Mouse (Mus musculus): ENCODE measurements around the gene Gmds. TPM values are rescaled to one million over a fixed set of nuclear protein-coding genes. Genes with fewer than 3 reads are reported as not detected.

The Gmds gene
- polyA plus RNA-seq, 1 experiment from 2014 or later, result 29.2 TPM

DNA sequence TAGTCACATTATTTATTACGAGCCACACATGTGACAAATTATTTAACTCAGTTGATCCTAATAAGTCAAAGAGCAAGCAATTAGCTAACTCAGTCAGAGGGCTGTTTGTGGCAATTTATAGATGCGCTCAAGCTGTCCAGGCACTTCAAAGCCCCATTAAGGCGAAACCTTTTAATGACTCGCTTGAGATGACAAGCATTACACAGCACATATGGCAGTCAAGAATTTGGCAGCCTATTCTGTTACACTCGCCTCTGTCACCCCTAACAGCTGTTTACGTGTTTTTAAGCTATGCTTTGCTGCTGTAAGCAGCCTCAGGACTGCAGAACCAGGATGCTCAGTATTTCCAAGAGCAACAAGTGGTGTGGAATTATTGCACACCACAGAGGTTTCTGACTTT, 283.2 kb downstream of the Gmds start:
- no peaks in the 10 kb centered on the region for H3K36me3 ChIP-seq (ENCODE audit: insufficient read depth)
- H3K4me2 ChIP-seq, result no peak overlapping the region
- ATAC-seq (ENCODE audit: insufficient read depth) (peak; percentile 99), DNase-seq (peak; percentile 93)
- H3K27ac ChIP-seq (ENCODE audit: low read depth), result no peak overlapping the region
- no peaks in the 10 kb centered on the region for H3K9me3 ChIP-seq (ENCODE audit: low read depth, low read length)
- H3K4me3 ChIP-seq (ENCODE audit: low read depth, low read length), result no peak overlapping the region
- peaks cover 42% of the 10 kb centered on the region for H3K27me3 ChIP-seq (ENCODE audit: insufficient read depth, low read length)
- no peak overlapping the region for H3K9ac ChIP-seq
- no peak for TF ChIP-seq CTCF (IDR thresholded peaks at IDR 0.05; ENCODE audit: low read depth)
- H3K4me1 ChIP-seq (ENCODE audit: insufficient read depth), result no peaks in the 10 kb centered on the region
- WGBS, result 31% methylated on average over 6 of the region's 6 CpGs

DNA sequence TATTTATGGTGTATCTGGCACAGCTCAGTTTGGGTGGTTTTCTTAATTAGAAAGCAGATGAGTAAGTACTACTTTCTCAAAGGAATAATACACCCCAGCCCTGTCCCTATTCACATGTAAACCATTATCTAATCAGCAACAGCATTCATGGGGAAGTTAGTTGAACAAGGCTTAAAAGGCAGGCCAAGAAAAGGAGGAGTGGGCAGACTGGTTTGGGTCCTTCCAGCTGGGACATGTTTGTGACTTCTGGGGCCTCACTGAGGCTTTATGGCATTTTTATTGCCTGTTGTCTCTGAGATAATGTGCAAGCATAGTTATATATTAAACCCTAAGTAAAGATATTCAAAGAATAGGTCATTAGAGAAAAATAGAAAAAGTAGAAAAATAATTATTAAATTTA, 285.0 kb downstream of the Gmds start:
- H3K27me3 ChIP-seq (ENCODE audit: insufficient read depth, low read length), result peaks cover 38% of the 10 kb centered on the region
- H3K4me1 ChIP-seq (ENCODE audit: insufficient read depth), result no peaks in the 10 kb centered on the region
- no peaks in the 10 kb centered on the region for H3K36me3 ChIP-seq (ENCODE audit: insufficient read depth)
- H3K27ac ChIP-seq (ENCODE audit: low read depth), result no peak overlapping the region
- no peak for TF ChIP-seq CTCF (IDR thresholded peaks at IDR 0.05; ENCODE audit: low read depth)
- no peak for ATAC-seq (ENCODE audit: insufficient read depth)
- H3K4me3 ChIP-seq (ENCODE audit: low read depth, low read length), result no peak overlapping the region
- no peak overlapping the region for H3K4me2 ChIP-seq
- H3K9me3 ChIP-seq (ENCODE audit: low read depth, low read length), result no peaks in the 10 kb centered on the region
- peak; percentile 62 for DNase-seq
- H3K9ac ChIP-seq, result no peak overlapping the region

DNA sequence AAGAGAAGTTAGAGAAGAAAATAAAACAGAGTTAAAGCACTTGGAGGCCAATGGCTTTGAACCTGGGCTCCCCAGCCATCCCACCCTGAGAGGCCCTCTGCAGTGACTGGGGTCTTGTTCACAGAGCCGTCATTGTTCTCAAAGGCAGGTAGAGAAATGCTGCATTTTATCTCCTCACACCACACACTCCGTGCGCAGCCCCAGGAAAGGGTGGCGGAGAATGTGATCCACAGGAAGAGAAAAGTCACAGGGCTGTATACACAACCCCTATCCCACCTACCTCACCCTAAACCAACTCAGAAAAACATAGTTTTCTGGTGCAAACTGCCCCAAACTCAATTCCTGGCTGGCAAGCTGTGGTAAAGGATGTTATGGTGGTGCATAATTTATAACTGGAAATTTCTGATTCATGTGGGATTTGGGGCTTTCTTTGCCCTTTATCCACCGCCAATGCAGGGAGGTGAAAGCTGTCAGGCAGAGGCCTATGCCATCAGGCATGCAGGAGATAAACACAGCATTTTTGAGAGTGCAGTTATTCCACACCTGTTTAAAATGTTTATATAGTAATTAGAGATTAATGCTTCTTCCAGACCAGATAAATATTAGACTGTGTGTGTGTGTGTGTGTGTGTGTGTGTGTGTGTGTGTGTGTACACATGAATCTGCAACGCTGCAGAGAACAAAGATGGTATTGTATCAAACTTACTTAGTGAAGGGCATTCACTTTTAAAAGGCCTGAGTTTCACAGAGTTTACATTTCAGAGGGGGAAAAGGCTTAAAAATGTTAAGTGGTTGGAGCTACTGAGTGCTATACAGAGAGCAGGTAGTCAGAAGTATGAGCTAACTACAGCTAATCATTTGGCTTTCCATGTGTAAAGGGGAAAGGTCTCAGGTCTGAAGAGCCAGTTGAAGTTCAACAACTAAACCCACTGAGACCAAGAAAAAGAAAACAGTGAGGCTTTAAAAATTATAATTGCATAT, 290.3 kb downstream of the Gmds start:
- Histone ChIP-seq H3K27me3 (ENCODE audit: insufficient read depth, low read length) (peaks cover 37% of the 10 kb centered on the region), H3K9me3 (ENCODE audit: low read depth, low read length) (no peaks in the 10 kb centered on the region), H3K4me2 (no peak overlapping the region), H3K27ac (ENCODE audit: low read depth) (peak overlapping the region; percentile 80), H3K36me3 (ENCODE audit: insufficient read depth) (no peaks in the 10 kb centered on the region), H3K4me1 (ENCODE audit: insufficient read depth) (peaks cover under 1% of the 10 kb centered on the region; the same call in 1 of the 2 replicates), H3K4me3 (ENCODE audit: low read depth, low read length) (no peak overlapping the region), H3K9ac (no peak overlapping the region)
- ATAC-seq (ENCODE audit: insufficient read depth) (peak; percentile 88), DNase-seq (peak; percentile 53)
- TF ChIP-seq CTCF (IDR thresholded peaks at IDR 0.05; ENCODE audit: low read depth), result no peak
- 37% methylated on average over 6 of the region's 6 CpGs for WGBS

DNA sequence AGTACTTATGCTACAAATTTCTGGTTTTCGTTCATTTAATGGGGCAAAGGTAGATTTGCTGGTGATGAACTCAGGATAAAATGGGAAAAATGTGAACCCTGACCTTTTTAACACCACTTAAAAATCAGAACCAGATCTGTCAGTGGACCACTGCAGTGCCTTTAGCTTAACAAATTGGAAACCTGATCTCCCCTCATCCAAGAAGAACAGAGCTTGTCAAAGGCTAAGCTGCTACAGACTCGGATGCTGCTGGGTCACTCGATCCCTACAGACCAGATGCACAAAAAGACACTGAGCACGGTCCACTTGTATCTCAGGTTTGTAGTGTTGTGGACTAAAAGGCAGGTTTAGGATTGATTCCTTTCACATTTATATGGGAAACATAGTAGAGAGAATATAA, 291.6 kb downstream of the Gmds start:
- Histone ChIP-seq H3K27ac (ENCODE audit: low read depth) (no peak overlapping the region), H3K27me3 (ENCODE audit: insufficient read depth, low read length) (peaks cover 26% of the 10 kb centered on the region), H3K36me3 (ENCODE audit: insufficient read depth) (no peaks in the 10 kb centered on the region), H3K4me2 (no peak overlapping the region), H3K4me1 (ENCODE audit: insufficient read depth) (peaks cover 6% of the 10 kb centered on the region; the same call in 1 of the 2 replicates), H3K9ac (no peak overlapping the region), H3K4me3 (ENCODE audit: low read depth, low read length) (no peak overlapping the region), H3K9me3 (ENCODE audit: low read depth, low read length) (no peaks in the 10 kb centered on the region)
- ATAC-seq (ENCODE audit: insufficient read depth) (no peak), DNase-seq (no peak)
- WGBS, result 43% methylated on average over 4 of the region's 4 CpGs
- TF ChIP-seq CTCF (IDR thresholded peaks at IDR 0.05; ENCODE audit: low read depth), result no peak

DNA sequence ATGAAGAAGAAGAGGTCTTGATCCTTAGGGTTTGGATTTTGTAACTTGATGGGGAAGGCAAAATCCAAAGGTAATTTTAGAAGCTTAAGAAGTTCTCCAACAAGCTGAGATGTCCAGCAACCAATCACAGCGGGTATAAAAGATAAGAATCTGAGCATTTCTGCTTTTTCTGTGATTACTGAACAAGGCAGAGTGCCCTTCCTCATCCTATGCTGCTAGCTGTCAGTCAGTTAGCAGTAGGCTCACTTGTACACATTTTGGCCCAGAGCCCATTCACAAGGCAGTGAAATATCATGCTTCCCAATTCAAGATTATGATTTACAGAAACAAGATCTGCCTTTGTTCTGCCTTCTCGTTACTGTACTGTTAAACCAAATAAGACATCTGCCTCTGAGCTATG, 295.8 kb downstream of the Gmds start:
- DNase-seq (no peak), ATAC-seq (ENCODE audit: insufficient read depth) (no peak)
- Histone ChIP-seq H3K4me2 (no peak overlapping the region), H3K4me3 (ENCODE audit: low read depth, low read length) (no peak overlapping the region), H3K9me3 (ENCODE audit: low read depth, low read length) (no peaks in the 10 kb centered on the region), H3K9ac (no peak overlapping the region), H3K27me3 (ENCODE audit: insufficient read depth, low read length) (0 out of 2 replicates have a peak, but pooled peaks cover 4% of the 10 kb centered on the region), H3K4me1 (ENCODE audit: insufficient read depth) (peaks cover 6% of the 10 kb centered on the region; the same call in 1 of the 2 replicates), H3K27ac (ENCODE audit: low read depth) (no peak overlapping the region), H3K36me3 (ENCODE audit: insufficient read depth) (no peaks in the 10 kb centered on the region)
- 36% methylated on average over 2 of the region's 2 CpGs for WGBS
- no peak for TF ChIP-seq CTCF (IDR thresholded peaks at IDR 0.05; ENCODE audit: low read depth)

DNA sequence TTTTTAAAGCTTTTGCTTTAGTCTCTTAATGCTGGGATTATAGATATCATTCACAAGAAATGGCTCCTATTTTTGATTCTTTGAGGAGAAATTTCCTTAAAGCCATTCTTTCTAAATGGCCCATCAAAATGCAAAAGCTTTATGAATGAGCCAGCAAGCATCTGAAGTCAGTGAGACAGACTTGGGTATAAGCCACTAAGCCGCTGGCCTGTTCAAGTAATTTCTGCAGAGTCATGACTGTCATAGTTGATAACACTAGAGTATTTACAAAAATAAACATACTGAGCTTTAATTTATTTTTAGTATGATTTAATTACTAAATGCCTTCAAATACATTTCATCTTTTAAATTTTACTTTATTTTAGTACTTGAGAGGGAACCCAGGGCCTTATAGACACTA, 297.7 kb downstream of the Gmds start:
- H3K9me3 ChIP-seq (ENCODE audit: low read depth, low read length), result no peaks in the 10 kb centered on the region

DNA sequence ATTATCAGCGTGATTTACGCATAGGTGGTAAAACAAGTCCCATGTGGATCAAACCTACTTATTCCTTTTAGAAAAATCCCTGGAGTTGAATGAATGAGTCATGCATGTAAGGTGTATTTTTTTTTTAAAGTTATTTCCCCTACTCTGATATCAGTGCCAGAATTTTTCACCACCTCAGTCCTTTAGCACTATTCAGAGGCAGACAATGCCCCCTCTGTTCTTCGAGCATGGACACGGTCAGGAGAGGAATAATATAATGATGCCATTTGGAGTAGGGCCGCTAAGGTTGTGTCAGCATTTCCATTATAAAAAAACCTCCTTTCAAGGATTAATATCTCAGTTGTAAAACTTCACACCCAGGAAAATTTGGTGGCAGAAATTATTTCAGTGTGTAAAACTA, 301.6 kb downstream of the Gmds start:
- no peaks in the 10 kb centered on the region for H3K9me3 ChIP-seq (ENCODE audit: low read depth, low read length)
- no peaks in the 10 kb centered on the region for H3K4me1 ChIP-seq (ENCODE audit: insufficient read depth)
- WGBS, result 70% methylated on average over 5 of the region's 5 CpGs
- no peak overlapping the region for H3K4me3 ChIP-seq (ENCODE audit: low read depth, low read length)
- no peak for ATAC-seq (ENCODE audit: insufficient read depth)
- no peak overlapping the region for H3K27ac ChIP-seq (ENCODE audit: low read depth)
- DNase-seq, result peak; percentile 30
- 0 out of 2 replicates have a peak, but pooled peaks cover 3% of the 10 kb centered on the region for H3K27me3 ChIP-seq (ENCODE audit: insufficient read depth, low read length)
- H3K4me2 ChIP-seq, result no peak overlapping the region
- H3K9ac ChIP-seq, result no peak overlapping the region
- TF ChIP-seq CTCF (IDR thresholded peaks at IDR 0.05; ENCODE audit: low read depth), result no peak
- H3K36me3 ChIP-seq (ENCODE audit: insufficient read depth), result no peaks in the 10 kb centered on the region

More for the DNA sequence above, 297.7 kb downstream of the Gmds start:
- WGBS, result 93% methylated on average over 1 of the region's 1 CpGs
- no peak for ATAC-seq (ENCODE audit: insufficient read depth)
- no peak overlapping the region for H3K4me3 ChIP-seq (ENCODE audit: low read depth, low read length)
- DNase-seq, result no peak
- H3K9ac ChIP-seq, result no peak overlapping the region
- TF ChIP-seq CTCF (IDR thresholded peaks at IDR 0.05; ENCODE audit: low read depth), result no peak
- 0 out of 2 replicates have a peak, but pooled peaks cover 3% of the 10 kb centered on the region for H3K27me3 ChIP-seq (ENCODE audit: insufficient read depth, low read length)
- no peak overlapping the region for H3K27ac ChIP-seq (ENCODE audit: low read depth)
- H3K4me2 ChIP-seq, result no peak overlapping the region
- peaks cover 6% of the 10 kb centered on the region; the same call in 1 of the 2 replicates for H3K4me1 ChIP-seq (ENCODE audit: insufficient read depth)
- H3K36me3 ChIP-seq (ENCODE audit: insufficient read depth), result no peaks in the 10 kb centered on the region
